Mouse (Mus musculus) midbrain, embryonic 16.5 days (tissue): Measurements from ENCODE around the gene Prap1. TPM values are rescaled to one million over a fixed set of nuclear protein-coding genes. Genes with fewer than 3 reads are reported as not detected.

ENCODE experiments used
- ATAC-seq: fragments of 200-750 bp; cut with Nextera tagmentation; 2 replicates; pipeline ENCODE4 v1.8.0; 2017; ENCODE audit warnings: moderate TSS enrichment
- H3K27ac ChIP-seq: fragments of 300-500 bp; sonication (generic); 2 replicates; pipeline ENCODE4 v1.5.1; 2014; ENCODE audit warnings: mild to moderate bottlenecking, low read length, mixed read lengths
- H3K27me3 ChIP-seq: fragments of 300-500 bp; sonication (generic); 2 replicates; pipeline ENCODE4 v1.6.1; 2014; ENCODE audit warnings: low read depth, low read length, mixed read lengths; ENCODE audit not compliant: control insufficient read depth, insufficient read depth
- H3K36me3 ChIP-seq: fragments of 300-500 bp; sonication (generic); 2 replicates; pipeline ENCODE4 v1.6.1; 2014; ENCODE audit warnings: mild to moderate bottlenecking, low read length, moderate library complexity, mixed read lengths; ENCODE audit not compliant: control insufficient read depth, insufficient read depth
- H3K4me1 ChIP-seq: fragments of 300-500 bp; sonication (generic); 2 replicates; pipeline ENCODE4 v1.6.1; 2014; ENCODE audit warnings: mild to moderate bottlenecking, low read length, mixed read lengths; ENCODE audit not compliant: control insufficient read depth, insufficient read depth
- H3K4me2 ChIP-seq: fragments of 300-500 bp; sonication (generic); 2 replicates; pipeline ENCODE4 v1.6.1; 2014; ENCODE audit warnings: mild to moderate bottlenecking, low read length, mixed read lengths
- H3K4me3 ChIP-seq: fragments of 300-500 bp; sonication (generic); 2 replicates; pipeline ENCODE4 v1.5.1; 2014; ENCODE audit warnings: low read depth, mild to moderate bottlenecking, low read length, moderate library complexity, mixed read lengths
- H3K9ac ChIP-seq: fragments of 300-500 bp; sonication (generic); 2 replicates; pipeline ENCODE4 v1.6.1; 2014; ENCODE audit warnings: low read depth, low read length, mixed read lengths
- H3K9me3 ChIP-seq: fragments of 300-500 bp; sonication (generic); replicated peaks from 2 replicates; pipeline ENCODE4 v1.6.1; 2014; ENCODE audit warnings: mild to moderate bottlenecking, low read length, mixed read lengths; ENCODE audit not compliant: control insufficient read depth, poor library complexity, severe bottlenecking
- WGBS: fragments of 180-500 bp; shearing (Covaris S2); extraction: QIAGEN DNeasy Blood & Tissue Kit; methylation state at CpG from one replicate; pipeline ENCODE4 v1.1.7; 2014; 5-methylcytosine and 5-hydroxymethylcytosine counted together
- polyA plus RNA-seq: library from polyadenylated mRNA; unstranded; fragments of >200 nt; fragmentation: Nextera tagmentation; extraction: Ambion mirVana; gene quantifications from 2 replicates; pipeline ENCODE4 v1.2.1, GENCODE M21; 2015

The Prap1 gene
- polyA plus RNA-seq, 1 experiment from 2014 or later, result not detected

- H3K36me3 ChIP-seq, result no peaks in the 10 kb centered on the region
- H3K27ac ChIP-seq, result no peak overlapping the region
- peaks cover 32% of the 10 kb centered on the region for H3K4me1 ChIP-seq
- no peak overlapping the region for H3K4me2 ChIP-seq
- no peak overlapping the region for H3K9ac ChIP-seq
- no peaks in the 10 kb centered on the region for H3K9me3 ChIP-seq
- peaks cover 26% of the 10 kb centered on the region for H3K27me3 ChIP-seq
- 14% methylated on average over 4 of the region's 4 CpGs for WGBS
- H3K4me3 ChIP-seq, result no peak overlapping the region
- ATAC-seq, result no peak
Measured at GRCm38 (mm10) chr7:140059601-140060000, 33.6 kb upstream of the Prap1 start.

- peaks cover 32% of the 10 kb centered on the region for H3K4me1 ChIP-seq
- WGBS, result under 1% methylated on average over 47 of the region's 47 CpGs
Measured at GRCm38 (mm10) chr7:140060936-140061831, 32.0 kb upstream of the Prap1 start.

GRCm38 (mm10) chr7:140061832-140062130, 31.4 kb upstream of the Prap1 start:
- ATAC-seq, result no peak
- H3K4me3 ChIP-seq, result peak overlapping the region; percentile 38
- H3K27me3 ChIP-seq, result peaks cover 28% of the 10 kb centered on the region
- 1% methylated on average over 6 of the region's 6 CpGs for WGBS
- peak overlapping the region; percentile 67; the same call in 1 of the 2 replicates for H3K9ac ChIP-seq
- H3K9me3 ChIP-seq, result no peaks in the 10 kb centered on the region
- no peak overlapping the region for H3K27ac ChIP-seq
- peak overlapping the region; percentile 85 for H3K4me2 ChIP-seq
- peaks cover 32% of the 10 kb centered on the region for H3K4me1 ChIP-seq
- no peaks in the 10 kb centered on the region for H3K36me3 ChIP-seq

More at GRCm38 (mm10) chr7:140060936-140061831, 32.0 kb upstream of the Prap1 start:
- H3K27me3 ChIP-seq, result peaks cover 26% of the 10 kb centered on the region
- H3K27ac ChIP-seq, result peak overlapping the region; percentile 12; the same call in 1 of the 2 replicates
- peak; percentile 37 for ATAC-seq
- no peaks in the 10 kb centered on the region for H3K36me3 ChIP-seq
- H3K4me2 ChIP-seq, result peak overlapping the region; percentile 85
- H3K9me3 ChIP-seq, result no peaks in the 10 kb centered on the region
- peak overlapping the region; percentile 67 for H3K9ac ChIP-seq
- peak overlapping the region; percentile 38 for H3K4me3 ChIP-seq

- H3K4me1 ChIP-seq, result peaks cover 31% of the 10 kb centered on the region
- H3K4me2 ChIP-seq, result no peak overlapping the region
Measured at GRCm38 (mm10) chr7:140062307-140062706, 30.9 kb upstream of the Prap1 start.

GRCm38 (mm10) chr7:140063092-140063491, 30.1 kb upstream of the Prap1 start:
- 21% methylated on average over 7 of the region's 7 CpGs for WGBS
- no peak overlapping the region for H3K27ac ChIP-seq
- H3K36me3 ChIP-seq, result no peaks in the 10 kb centered on the region
- H3K4me2 ChIP-seq, result no peak overlapping the region
- ATAC-seq, result no peak
- H3K4me3 ChIP-seq, result no peak overlapping the region
- no peak overlapping the region for H3K9ac ChIP-seq
- no peaks in the 10 kb centered on the region for H3K9me3 ChIP-seq
- peaks cover 27% of the 10 kb centered on the region for H3K4me1 ChIP-seq
- H3K27me3 ChIP-seq, result peaks cover 29% of the 10 kb centered on the region

More at GRCm38 (mm10) chr7:140062307-140062706, 30.9 kb upstream of the Prap1 start:
- 13% methylated on average over 11 of the region's 11 CpGs for WGBS
- Histone ChIP-seq H3K9ac (no peak overlapping the region), H3K27ac (no peak overlapping the region), H3K9me3 (no peaks in the 10 kb centered on the region), H3K4me3 (no peak overlapping the region), H3K27me3 (peaks cover 29% of the 10 kb centered on the region), H3K36me3 (no peaks in the 10 kb centered on the region)
- no peak; the same call in 1 of the 2 replicates for ATAC-seq

- H3K36me3 ChIP-seq, result peaks cover 26% of the 10 kb centered on the region
- no peak overlapping the region for H3K9ac ChIP-seq
- 73% methylated on average over 6 of the region's 6 CpGs for WGBS
- no peak overlapping the region for H3K27ac ChIP-seq
- no peak for ATAC-seq
- H3K4me1 ChIP-seq, result no peaks in the 10 kb centered on the region
- no peak overlapping the region for H3K4me3 ChIP-seq
- H3K9me3 ChIP-seq, result no peaks in the 10 kb centered on the region
- no peak overlapping the region for H3K4me2 ChIP-seq
- H3K27me3 ChIP-seq, result peaks cover 63% of the 10 kb centered on the region
Measured at GRCm38 (mm10) chr7:140067397-140067796, 25.8 kb upstream of the Prap1 start.

- Histone ChIP-seq H3K27me3 (peaks cover 55% of the 10 kb centered on the region), H3K4me3 (no peak overlapping the region), H3K9me3 (no peaks in the 10 kb centered on the region), H3K27ac (no peak overlapping the region), H3K4me2 (peak overlapping the region; percentile 31), H3K36me3 (peaks cover 36% of the 10 kb centered on the region), H3K4me1 (no peaks in the 10 kb centered on the region), H3K9ac (no peak overlapping the region)
- 30% methylated on average over 39 of the region's 39 CpGs for WGBS
- ATAC-seq, result no peak
Measured at GRCm38 (mm10) chr7:140070042-140070711, 23.0 kb upstream of the Prap1 start.

- no peak for ATAC-seq
Measured at GRCm38 (mm10) chr7:140077698-140078097, 15.5 kb upstream of the Prap1 start.

GRCm38 (mm10) chr7:140078711-140079110, 14.5 kb upstream of the Prap1 start:
- H3K36me3 ChIP-seq, result no peaks in the 10 kb centered on the region; the same call in 1 of the 2 replicates
- peak overlapping the region; percentile 54; the same call in 1 of the 2 replicates for H3K4me2 ChIP-seq
- H3K9me3 ChIP-seq, result no peaks in the 10 kb centered on the region
- peaks cover 14% of the 10 kb centered on the region for H3K4me1 ChIP-seq
- 5% methylated on average over 5 of the region's 5 CpGs for WGBS
- no peaks in the 10 kb centered on the region for H3K27me3 ChIP-seq
- H3K4me3 ChIP-seq, result no peak overlapping the region
- no peak overlapping the region for H3K9ac ChIP-seq
- ATAC-seq, result no peak
- no peak overlapping the region for H3K27ac ChIP-seq

More at GRCm38 (mm10) chr7:140077698-140078097, 15.5 kb upstream of the Prap1 start:
- H3K4me3 ChIP-seq, result no peak overlapping the region
- H3K27ac ChIP-seq, result no peak overlapping the region
- peaks cover 10% of the 10 kb centered on the region for H3K4me1 ChIP-seq
- peaks cover 7% of the 10 kb centered on the region for H3K36me3 ChIP-seq
- WGBS, result 79% methylated on average over 6 of the region's 6 CpGs
- no peak overlapping the region for H3K9ac ChIP-seq
- H3K4me2 ChIP-seq, result no peak overlapping the region
- peaks cover 8% of the 10 kb centered on the region for H3K27me3 ChIP-seq
- no peaks in the 10 kb centered on the region for H3K9me3 ChIP-seq
